In genomic region chr2:50577736-50578135, GRCm38 (mm10) we compare ENCODE assay signal across 18 mouse cellular contexts.
DNase-seq lines count a peak whose midpoint lies in the region; ATAC-seq lines count a peak whose summit lies in the region.
"Had no signal": no experiment of that assay in that cellular context is flagged by ENCODE, and none has a peak within 500 bp of the region (broad histone marks: within the 10 kb centered on the region; RNA-seq: fewer than 3 reads in every experiment).

No protein-coding gene starts in this region.

- no peak overlapping the region for H3K9ac ChIP-seq in embryonic facial prominence, embryonic 15.5 days
- no peak overlapping the region for H3K9ac ChIP-seq in midbrain, embryonic 16.5 days (ENCODE audit: low read depth, low read length)
- H3K9ac ChIP-seq: forebrain, embryonic 12.5 days; heart, embryonic 12.5 days; hindbrain, embryonic 15.5 days had no signal

- peak; percentile 11 to 74 for DNase-seq in layer of hippocampus, adult 18-20 months (ENCODE audit: low spot score in 2 of 2)
- DNase-seq in layer of hippocampus, postnatal 10 days (ENCODE audit: low spot score in 2 of 2): no peak
- peak; percentile 22 for DNase-seq in layer of hippocampus, adult 9-10 months (ENCODE audit: low spot score)
- DNase-seq in spleen, adult 12 weeks (ENCODE audit: low spot score): no peak
- DNase-seq: adrenal gland, adult 2 months; adrenal gland, postnatal 25 days; cerebellum, adult 18-20 months; cerebellum, adult 9-11 months; cerebellum, postnatal 36 days; gastrocnemius, adult 2 months; gastrocnemius, postnatal 25 days had no signal

- H3K9me3 ChIP-seq in embryonic facial prominence, embryonic 15.5 days (replicated peaks): no peaks in the 10 kb centered on the region
- no peaks in the 10 kb centered on the region for H3K9me3 ChIP-seq in midbrain, embryonic 16.5 days (replicated peaks; ENCODE audit: control insufficient read depth, low read length, poor library complexity, severe bottlenecking)
- H3K9me3 ChIP-seq: forebrain, embryonic 12.5 days; heart, embryonic 12.5 days; hindbrain, embryonic 10.5 days; hindbrain, embryonic 15.5 days had no signal

- ATAC-seq in embryonic facial prominence, embryonic 15.5 days (ENCODE audit: insufficient number of reproducible peaks, low FRiP score, low TSS enrichment, low read depth): no peak
- no peak for ATAC-seq in midbrain, embryonic 16.5 days
- ATAC-seq: forebrain, embryonic 16.5 days had no signal

- no peak overlapping the region for H3K4me3 ChIP-seq in embryonic facial prominence, embryonic 15.5 days (replicated peaks)
- H3K4me3 ChIP-seq in midbrain, embryonic 16.5 days (ENCODE audit: low read depth, low read length): no peak overlapping the region
- H3K4me3 ChIP-seq: forebrain, embryonic 12.5 days; gastrocnemius, adult 2 months; heart, embryonic 12.5 days; hindbrain, embryonic 10.5 days; hindbrain, embryonic 15.5 days had no signal

- H3K4me1 ChIP-seq in embryonic facial prominence, embryonic 15.5 days: no peaks in the 10 kb centered on the region
- H3K4me1 ChIP-seq in midbrain, embryonic 16.5 days (ENCODE audit: control insufficient read depth, insufficient read depth, low read length): no peaks in the 10 kb centered on the region
- H3K4me1 ChIP-seq: forebrain, embryonic 12.5 days; heart, embryonic 12.5 days; hindbrain, embryonic 10.5 days; hindbrain, embryonic 15.5 days had no signal

- no peaks in the 10 kb centered on the region for H3K36me3 ChIP-seq in embryonic facial prominence, embryonic 15.5 days
- H3K36me3 ChIP-seq in midbrain, embryonic 16.5 days (ENCODE audit: control insufficient read depth, insufficient read depth, low read length): no peaks in the 10 kb centered on the region
- H3K36me3 ChIP-seq: forebrain, embryonic 12.5 days; heart, embryonic 12.5 days; hindbrain, embryonic 10.5 days; hindbrain, embryonic 15.5 days had no signal

- H3K27ac ChIP-seq in embryonic facial prominence, embryonic 15.5 days (replicated peaks): 0 out of 2 replicates have a peak overlapping the region, but pooled peaks have one; percentile 17
- H3K27ac ChIP-seq in midbrain, embryonic 16.5 days (ENCODE audit: low read length): no peak overlapping the region
- H3K27ac ChIP-seq: forebrain, embryonic 12.5 days; hindbrain, embryonic 10.5 days; hindbrain, embryonic 15.5 days had no signal

- no peak overlapping the region; the same call in 1 of the 2 replicates for H3K4me2 ChIP-seq in embryonic facial prominence, embryonic 15.5 days (replicated peaks)
- H3K4me2 ChIP-seq in midbrain, embryonic 16.5 days (ENCODE audit: low read length): no peak overlapping the region
- H3K4me2 ChIP-seq: forebrain, embryonic 12.5 days; heart, embryonic 12.5 days; hindbrain, embryonic 15.5 days had no signal

- no peaks in the 10 kb centered on the region for H3K27me3 ChIP-seq in embryonic facial prominence, embryonic 15.5 days
- no peaks in the 10 kb centered on the region for H3K27me3 ChIP-seq in midbrain, embryonic 16.5 days (ENCODE audit: control insufficient read depth, insufficient read depth, low read depth, low read length)
- H3K27me3 ChIP-seq: forebrain, embryonic 12.5 days; heart, embryonic 12.5 days; hindbrain, embryonic 15.5 days had no signal

- WGBS in embryonic facial prominence, embryonic 15.5 days: 55% methylated on average over 9 of the region's 9 CpGs
- WGBS in midbrain, embryonic 16.5 days: 90% methylated on average over 9 of the region's 9 CpGs

Comparison
In these comparisons a context has a peak if more than half of its experiments do, and no peak if none do; other contexts are left out.
1. DNase-seq: peak in layer of hippocampus, adult 18-20 months (2 of 2) and layer of hippocampus, adult 9-10 months (single experiment); none in layer of hippocampus, postnatal 10 days (0 of 2) and spleen, adult 12 weeks (single experiment).